Mouse (Mus musculus) ES-E14 (cell line): ENCODE results near the gene Scgb2b7. TPM values are rescaled to one million over a fixed set of nuclear protein-coding genes. Genes with fewer than 3 reads are reported as not detected.
"Not testable (repeated sequence)": the region's sequence is repeated elsewhere in the genome, so short reads cannot be mapped to it uniquely, and the experiment has no call there.

ENCODE experiments used
- DNase-seq: peaks from one replicate; pipeline ENCODE4 v3.0.0-alpha.2; 2013; ENCODE audit warnings: low read depth, low spot score
- H3K27ac ChIP-seq: 2 replicates; pipeline ENCODE4 v1.5.1; 2012; ENCODE audit warnings: low read depth, mild to moderate bottlenecking, low read length, moderate library complexity, mixed read lengths; ENCODE audit not compliant: poor library complexity, insufficient read depth, severe bottlenecking
- H3K36me3 ChIP-seq: 2 replicates; pipeline ENCODE4 v1.6.1; 2012; ENCODE audit warnings: mild to moderate bottlenecking, low read length, moderate library complexity, mixed read lengths; ENCODE audit not compliant: control insufficient read depth, poor library complexity, insufficient read depth, severe bottlenecking
- H3K4me1 ChIP-seq, 2 experiments: fragments of 150-350 bp in 1 of 2; sonication (generic) in 1 of 2; 2 replicates each; pipeline ENCODE4 v1.6.1; 2012; ENCODE audit warnings: low read length in 2 of 2, mild to moderate bottlenecking in 1 of 2, mixed read lengths in 1 of 2; ENCODE audit not compliant: control insufficient read depth in 2 of 2, insufficient read depth in 2 of 2, poor library complexity in 1 of 2
- H3K4me3 ChIP-seq, 2 experiments: fragments of 150-350 bp in 1 of 2; sonication (generic) in 1 of 2; 2 replicates each; pipeline ENCODE4 v1.5.1; 2012; ENCODE audit warnings: low read length in 2 of 2, low read depth in 1 of 2, mild to moderate bottlenecking in 1 of 2, mixed read lengths in 1 of 2; ENCODE audit not compliant: insufficient read depth in 1 of 2, poor library complexity in 1 of 2, severe bottlenecking in 1 of 2
- H3K9ac ChIP-seq: 2 replicates; pipeline ENCODE4 v1.6.1; 2012; ENCODE audit warnings: low read depth, mild to moderate bottlenecking, low read length, mixed read lengths; ENCODE audit not compliant: poor library complexity, insufficient read depth, severe bottlenecking
- H3K9me3 ChIP-seq: fragments of 150-350 bp; sonication (generic); 2 replicates; pipeline ENCODE4 v1.6.1; 2012; ENCODE audit warnings: low read depth, mild to moderate bottlenecking, low read length; ENCODE audit not compliant: control insufficient read depth, insufficient read depth
- in situ Hi-C, 2 experiments: fragments of 600-800 bp; cut with MboI; formaldehyde crosslinking; loops; one replicate each; pipeline ENCODE4 v1.15.1; 2025; ENCODE audit warnings: low sequenced_read_pairs in 2 of 2, inconsistent platforms in 1 of 2; ENCODE audit not compliant: unreplicated experiment in 2 of 2
- total RNA-seq: library from RNA; depleted of rRNA; stranded (reverse); fragments of 300-350 nt; gene quantifications from 2 replicates; pipeline ENCODE4 v1.2.3, GENCODE M21; 2012; rRNA removed

Gene Scgb2b7
- not detected in 2 replicates for total RNA-seq

DNA sequence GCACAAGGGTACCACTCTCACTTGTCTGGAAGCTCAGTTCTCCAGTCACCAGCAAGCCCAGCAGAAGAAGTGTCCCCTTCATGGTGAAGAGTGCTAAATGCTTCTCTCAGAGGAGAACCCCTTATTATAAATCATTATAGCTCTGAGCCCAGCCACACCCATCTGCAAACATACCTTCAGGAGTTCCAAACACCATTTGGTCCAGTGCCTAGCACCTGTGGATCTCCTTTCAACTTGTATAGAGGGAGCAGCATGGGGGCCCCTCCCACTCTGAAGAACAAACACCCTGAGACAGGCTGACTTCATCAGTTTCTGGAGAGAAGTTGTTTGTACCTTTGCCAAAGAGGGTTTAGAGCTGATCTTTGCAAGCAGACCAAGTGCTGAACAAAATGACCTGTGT, at the start of gene Scgb2b7:
TSS of gene Scgb2b7 (minus strand) at position 101 of the 400 bp plus-strand sequence.
- H3K4me3 ChIP-seq, DNase-seq, H3K9ac ChIP-seq, H3K27ac ChIP-seq, H3K36me3 ChIP-seq, H3K4me1 ChIP-seq, H3K9me3 ChIP-seq, in situ Hi-C loops: not testable (repeated sequence)

- in situ Hi-C loops, H3K9ac ChIP-seq, DNase-seq, H3K36me3 ChIP-seq, H3K27ac ChIP-seq, H3K9me3 ChIP-seq, H3K4me3 ChIP-seq, H3K4me1 ChIP-seq: not testable (repeated sequence)
Measured at GRCm38 (mm10) chr7:31712365-31712764, 6.8 kb upstream of the Scgb2b7 start, which contains the start of gene Scgb1b7. Scgb1b7 (plus strand) TSS chr7:31712665.

Other genes with a start within 250 kb of the Scgb2b7 start
- gene Scgb1b7, start 6.9 kb upstream of the Scgb2b7 start, total RNA-seq, result not detected in 2 replicates